Mouse (Mus musculus) cerebellum, adult 18-20 months (tissue): ENCODE measurements at regions not wholly inside any gene's neighbourhood (a gene's known extent, or its start where the extent isn't known, plus 50 kb on each side); places are given as distances from the start of the nearest gene placed in this dataset.
A peak's percentile ranks its signal among the peaks of the same experiment; 100 is the strongest.

Experiments
- DNase-seq, 2 experiments: peaks; one replicate each; pipeline ENCODE4 v3.0.0; 2021

DNA sequence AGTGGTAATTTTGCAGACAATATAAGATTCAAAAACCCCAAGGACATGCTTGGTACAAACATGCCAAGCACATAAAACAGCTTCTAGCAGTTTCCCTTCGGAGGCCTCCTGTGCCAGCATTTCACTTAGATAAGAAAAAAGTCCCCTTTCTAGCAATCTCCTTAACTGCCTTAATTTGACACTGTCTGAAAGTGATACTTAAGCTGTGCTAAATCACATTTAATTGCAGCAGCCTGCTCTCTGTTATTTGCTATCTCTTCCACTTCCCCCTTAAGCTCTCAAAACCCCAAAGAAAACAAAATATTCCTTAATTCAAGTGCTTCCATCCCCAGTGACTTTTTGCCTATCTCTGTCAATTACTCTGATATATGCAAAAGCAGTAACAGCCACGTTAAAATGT lies 86.9 kb upstream of the Prokr2 start:
- DNase-seq: no peak

GRCm38 (mm10) chr2:132468957-132469642 lies 83.9 kb upstream of the Prokr2 start:
- DNase-seq: peak in 1 of 2 experiments; percentile 7

DNA sequence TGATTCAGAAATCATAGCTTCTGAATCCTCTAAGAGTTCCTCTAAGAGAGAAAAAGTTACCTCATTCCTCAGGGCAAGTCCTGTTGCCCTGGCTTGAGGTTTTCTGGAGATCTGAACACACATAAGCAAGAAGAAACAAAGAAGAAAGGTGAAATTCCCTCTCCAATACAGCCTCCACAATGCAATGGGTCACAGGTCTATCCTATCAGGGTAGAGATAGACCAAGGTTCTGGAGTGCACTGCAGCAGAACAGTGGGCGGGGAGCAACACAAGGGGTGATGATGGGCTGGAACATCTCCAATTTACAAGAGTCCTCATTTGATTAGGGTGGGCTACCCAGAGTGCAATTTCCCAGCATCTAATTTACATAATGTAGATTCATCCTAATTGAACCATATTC lies 69.8 kb upstream of the Prokr2 start:
- no peak for DNase-seq

DNA sequence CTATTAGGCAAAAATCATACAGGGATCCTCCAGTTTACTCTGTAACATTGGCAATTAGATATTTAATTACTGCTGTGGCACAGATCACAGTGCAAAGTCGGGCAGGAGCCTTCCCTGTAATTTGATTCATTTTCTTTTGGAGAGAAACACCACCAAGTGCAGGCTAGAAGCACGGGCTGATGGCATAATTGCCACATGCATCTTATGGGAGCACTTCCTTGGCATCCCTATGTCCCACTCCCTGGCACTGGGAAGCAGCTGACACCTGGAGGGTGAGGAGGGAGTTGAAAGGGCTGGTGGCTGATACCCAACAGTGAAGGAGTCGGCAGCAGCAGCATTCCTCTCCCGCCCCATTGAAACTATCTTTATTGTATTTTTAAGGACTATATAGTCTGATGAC lies 64.1 kb upstream of the Prokr2 start:
- no peak for DNase-seq

GRCm38 (mm10) chr2:132447826-132448225 lies 62.6 kb upstream of the Prokr2 start:
- no peak for DNase-seq

- DNase-seq: no peak
Observed at GRCm38 (mm10) chr2:132446019-132446418, 60.8 kb upstream of the Prokr2 start.

- no peak for DNase-seq
Observed at GRCm38 (mm10) chr2:132444442-132445161, 59.4 kb upstream of the Prokr2 start.
